ENCODE assay signal across 8 mouse cellular contexts in genomic region chr16:22009596-22009995, GRCm38 (mm10). TPM values are rescaled to one million over a fixed set of nuclear protein-coding genes. Genes with fewer than 3 reads are reported as not detected.
A peak's percentile ranks its signal among the peaks of the same experiment; 100 is the strongest.
DNase-seq lines count a peak whose midpoint lies in the region; ATAC-seq and TF ChIP-seq lines count a peak whose summit lies in the region.

No protein-coding gene starts in this region.

- H3K4me2 ChIP-seq in heart, embryonic 11.5 days = peak overlapping the region; percentile 86
- peak overlapping the region; percentile 76 for H3K4me2 ChIP-seq in forebrain, embryonic 14.5 days (ENCODE audit: low read length)
- peak overlapping the region; percentile 75 for H3K4me2 ChIP-seq in liver, embryonic 13.5 days

- no peak for TF ChIP-seq CTCF in olfactory bulb, adult 2 months (IDR thresholded peaks at IDR 0.05; ENCODE audit: insufficient read depth, low read depth, low read length)

- H3K27ac ChIP-seq in heart, embryonic 11.5 days (ENCODE audit: low read depth, low read length) = peak overlapping the region; percentile 76
- H3K27ac ChIP-seq in ES-E14 (ENCODE audit: insufficient read depth, low read depth, low read length, poor library complexity, severe bottlenecking) = peak overlapping the region; percentile 28; the same call in 1 of the 2 replicates
- H3K27ac ChIP-seq in forebrain, embryonic 14.5 days (ENCODE audit: low read depth, low read length) = peak overlapping the region; percentile 74
- peak overlapping the region; percentile 88 for H3K27ac ChIP-seq in liver, embryonic 13.5 days
- no peak overlapping the region for H3K27ac ChIP-seq in olfactory bulb, adult 2 months (ENCODE audit: insufficient read depth, low read depth, low read length)

- no peaks in the 10 kb centered on the region for H3K27me3 ChIP-seq in heart, embryonic 11.5 days (ENCODE audit: control insufficient read depth, insufficient read depth, low read length)
- no peaks in the 10 kb centered on the region for H3K27me3 ChIP-seq in forebrain, embryonic 14.5 days (replicated peaks; ENCODE audit: control insufficient read depth, insufficient read depth, low read length)
- H3K27me3 ChIP-seq in liver, embryonic 13.5 days = 0 out of 2 replicates have a peak, but pooled peaks cover 3% of the 10 kb centered on the region

- intact Hi-C loops in heart, postnatal 10 days (cut with DNase I) = loop anchor here (5.0 kb wide), 1 partner anchor 62 kb away; the partner anchor contains the start of gene Tmem41a

- H3K36me3 ChIP-seq in heart, embryonic 11.5 days (ENCODE audit: control insufficient read depth, insufficient read depth, low read length) = no peaks in the 10 kb centered on the region
- no peaks in the 10 kb centered on the region; the same call in 1 of the 2 replicates for H3K36me3 ChIP-seq in ES-E14 (ENCODE audit: control insufficient read depth, insufficient read depth, low read length, poor library complexity, severe bottlenecking)
- 0 out of 2 replicates have a peak, but pooled peaks cover 3% of the 10 kb centered on the region for H3K36me3 ChIP-seq in forebrain, embryonic 14.5 days (ENCODE audit: control insufficient read depth, insufficient read depth, low read length)
- H3K36me3 ChIP-seq in liver, embryonic 13.5 days = peaks cover 19% of the 10 kb centered on the region; the same call in 1 of the 2 replicates

- H3K4me3 ChIP-seq in heart, embryonic 11.5 days (ENCODE audit: low read depth, low read length) = peak overlapping the region; percentile 98
- H3K4me3 ChIP-seq in ES-E14 (ENCODE audit: insufficient read depth in 1 of 2, low read depth in 1 of 2, low read length in 2 of 2, poor library complexity in 1 of 2, severe bottlenecking in 1 of 2) = peak overlapping the region; percentile 77 to 98
- H3K4me3 ChIP-seq in forebrain, embryonic 14.5 days (ENCODE audit: low read depth, low read length) = peak overlapping the region; percentile 92
- H3K4me3 ChIP-seq in liver, embryonic 13.5 days (replicated peaks) = peak overlapping the region; percentile 98
- peak overlapping the region; percentile 76 for H3K4me3 ChIP-seq in olfactory bulb, adult 2 months (ENCODE audit: insufficient read depth, low read depth, low read length)

- 0% methylated on average over 38 of the region's 51 CpGs for WGBS in heart, embryonic 11.5 days (ENCODE audit: insufficient replicate concordance)
- WGBS in forebrain, embryonic 14.5 days = under 1% methylated on average over 49 of the region's 51 CpGs
- under 1% methylated on average over 51 of the region's 51 CpGs for WGBS in liver, embryonic 13.5 days (ENCODE audit: insufficient replicate concordance)
- under 1% methylated on average over 51 of the region's 51 CpGs for whole genome bisulfite sequencing in olfactory bulb, adult 2 months

- peak; percentile 70 for ATAC-seq in heart, embryonic 11.5 days (replicated peaks; ENCODE audit: insufficient number of reproducible peaks, low FRiP score, low TSS enrichment)
- peak; percentile 57 for ATAC-seq in forebrain, embryonic 14.5 days
- peak; percentile 77 for ATAC-seq in liver, embryonic 13.5 days (ENCODE audit: low read depth)

- H3K9me3 ChIP-seq in heart, embryonic 11.5 days (replicated peaks; ENCODE audit: control insufficient read depth, low read length) = no peaks in the 10 kb centered on the region
- no peaks in the 10 kb centered on the region for H3K9me3 ChIP-seq in ES-E14 (ENCODE audit: control insufficient read depth, insufficient read depth, low read depth, low read length)
- no peaks in the 10 kb centered on the region for H3K9me3 ChIP-seq in forebrain, embryonic 14.5 days (replicated peaks; ENCODE audit: control insufficient read depth, low read length)
- H3K9me3 ChIP-seq in liver, embryonic 13.5 days (replicated peaks) = no peaks in the 10 kb centered on the region

- in situ Hi-C loops in ES-E14 (cut with MboI; ENCODE audit: low sequenced_read_pairs in 2 of 2, unreplicated experiment in 2 of 2) = no loop called here

- DNase-seq in heart, postnatal 10 days = no peak
- no peak for DNase-seq in ES-E14 (ENCODE audit: low read depth, low spot score)
- no peak for DNase-seq in forebrain, embryonic 14.5 days (ENCODE audit: low spot score)
- DNase-seq in liver, embryonic 13.5 days = no peak
- DNase-seq in cerebellum, postnatal 10 days = no peak
- no peak for DNase-seq in frontal cortex, postnatal 10 days (ENCODE audit: low spot score in 2 of 2)

- 0 out of 2 replicates have a peak, but pooled peaks have one; percentile 6 for TF ChIP-seq POLR2A in olfactory bulb, adult 2 months (IDR thresholded peaks at IDR 0.05; ENCODE audit: insufficient read depth, low read depth, low read length)

- H3K9ac ChIP-seq in heart, embryonic 11.5 days (ENCODE audit: low read depth, low read length) = peak overlapping the region; percentile 94
- peak overlapping the region; percentile 96 for H3K9ac ChIP-seq in ES-E14 (ENCODE audit: insufficient read depth, low read depth, low read length, poor library complexity, severe bottlenecking)
- H3K9ac ChIP-seq in forebrain, embryonic 14.5 days (ENCODE audit: low read length) = peak overlapping the region; percentile 92
- H3K9ac ChIP-seq in liver, embryonic 13.5 days = peak overlapping the region; percentile 96

- peaks cover 3% of the 10 kb centered on the region for H3K4me1 ChIP-seq in heart, embryonic 11.5 days (ENCODE audit: control insufficient read depth, insufficient read depth, low read length)
- H3K4me1 ChIP-seq in ES-E14 (ENCODE audit: control insufficient read depth in 2 of 2, insufficient read depth in 2 of 2, low read length in 2 of 2, poor library complexity in 1 of 2) = peaks cover 2 to 6% of the 10 kb centered on the region in 2 experiments; a peak in 2 of 4 replicates
- H3K4me1 ChIP-seq in forebrain, embryonic 14.5 days (ENCODE audit: control insufficient read depth, insufficient read depth, low read length) = peaks cover 2% of the 10 kb centered on the region; the same call in 1 of the 2 replicates
- peaks cover 40% of the 10 kb centered on the region for H3K4me1 ChIP-seq in liver, embryonic 13.5 days (replicated peaks)
- H3K4me1 ChIP-seq in olfactory bulb, adult 2 months (ENCODE audit: control insufficient read depth, insufficient read depth, low read length) = peaks cover 5% of the 10 kb centered on the region; the same call in 1 of the 2 replicates

TF ChIP-seq in ES-E14, 5 proteins besides CTCF, POLR2A, EP300 and RAD21:
- TF ChIP-seq HCFC1 (IDR thresholded peaks at IDR 0.05; ENCODE audit: borderline replicate concordance, insufficient read depth, low read length) (no peak; the same call in 1 of the 2 replicates), ZC3H11A (IDR thresholded peaks at IDR 0.05; ENCODE audit: borderline replicate concordance, low read depth, low read length) (no peak), CHD2 (IDR thresholded peaks at IDR 0.05; ENCODE audit: low read depth, low read length) (no peak), MAFK (IDR thresholded peaks at IDR 0.05; ENCODE audit: insufficient read depth, low read depth, low read length) (no peak), ZNF384 (IDR thresholded peaks at IDR 0.05; ENCODE audit: low read depth, low read length) (no peak)

RNA-seq across cellular contexts. Expression of gene Senp2, which starts 0.3 kb away (rescaled TPM):
- 37.8 and 39.7 TPM in 2 replicates for polyA plus RNA-seq in heart, embryonic 11.5 days (2014; fragmentation: Nextera tagmentation; extraction: Ambion mirVana)
- 10 to 100 TPM; 19.9 to 22.8 TPM for total RNA-seq in heart, postnatal 10 days (2021)
- total RNA-seq in ES-E14 (2012; rRNA removed) = 51.4 and 59.1 TPM in 2 replicates
- polyA plus RNA-seq in forebrain, embryonic 14.5 days (2014; fragmentation: Nextera tagmentation; extraction: Ambion mirVana) = 44.4 and 50.8 TPM in 2 replicates
- polyA plus RNA-seq in liver, embryonic 13.5 days (2015; fragmentation: Nextera tagmentation; extraction: Ambion mirVana) = 35.2 and 44.1 TPM in 2 replicates
- polyA plus RNA-seq in olfactory bulb, adult 2 months (2012; ENCODE audit: insufficient read depth, insufficient read length, low replicate concordance, missing spikeins) = 137 TPM in 1 of 2 replicates, not detected in the other

RNA-seq across cellular contexts. Expression of gene Liph, which starts 14.1 kb away (rescaled TPM):
- polyA plus RNA-seq in heart, embryonic 11.5 days (2014; fragmentation: Nextera tagmentation; extraction: Ambion mirVana) = 0.27 and 0.96 TPM in 2 replicates
- total RNA-seq in heart, postnatal 10 days (2021) = under 1 TPM in 1 of 2 experiments, not detected in 1; 0.12 TPM
- 24.5 and 32.5 TPM in 2 replicates for total RNA-seq in ES-E14 (2012; rRNA removed)
- polyA plus RNA-seq in forebrain, embryonic 14.5 days (2014; fragmentation: Nextera tagmentation; extraction: Ambion mirVana) = 0.33 and 0.41 TPM in 2 replicates
- 1.3 and 1.8 TPM in 2 replicates for polyA plus RNA-seq in liver, embryonic 13.5 days (2015; fragmentation: Nextera tagmentation; extraction: Ambion mirVana)
- not detected in 2 replicates for polyA plus RNA-seq in olfactory bulb, adult 2 months (2012; ENCODE audit: insufficient read depth, insufficient read length, low replicate concordance, missing spikeins)
